Mouse (Mus musculus) myocyte (in vitro differentiated cells): ENCODE results near the gene Ube2s.

Experiments used
- CEBPB ChIP-seq: IDR thresholded peaks from 2 replicates; pipeline ENCODE4 v1.6.1; 2011; ENCODE audit warnings: mild to moderate bottlenecking, moderate library complexity; ENCODE audit not compliant: poor library complexity, insufficient read depth, severe bottlenecking
- MAX ChIP-seq: IDR thresholded peaks from one replicate; pipeline ENCODE4 v1.6.1; 2011; ENCODE audit warnings: low read depth, mild to moderate bottlenecking, control low read depth
- POLR2A ChIP-seq: IDR thresholded peaks from one replicate; pipeline ENCODE4 v1.6.1; 2011; ENCODE audit warnings: low read depth, mild to moderate bottlenecking, control low read depth, moderate library complexity; ENCODE audit not compliant: insufficient read length
- SRF ChIP-seq: IDR thresholded peaks from one replicate; pipeline ENCODE4 v1.6.1; 2011; ENCODE audit warnings: low read depth; ENCODE audit not compliant: control insufficient read depth, insufficient read length
- TCF12 ChIP-seq: IDR thresholded peaks from one replicate; pipeline ENCODE4 v1.6.1; 2011; ENCODE audit warnings: mild to moderate bottlenecking, control low read depth; ENCODE audit not compliant: poor library complexity, insufficient read depth, severe bottlenecking
- USF1 ChIP-seq: IDR thresholded peaks from one replicate; pipeline ENCODE4 v1.6.1; 2011; ENCODE audit warnings: low read depth, mild to moderate bottlenecking, control low read depth, moderate library complexity

DNA sequence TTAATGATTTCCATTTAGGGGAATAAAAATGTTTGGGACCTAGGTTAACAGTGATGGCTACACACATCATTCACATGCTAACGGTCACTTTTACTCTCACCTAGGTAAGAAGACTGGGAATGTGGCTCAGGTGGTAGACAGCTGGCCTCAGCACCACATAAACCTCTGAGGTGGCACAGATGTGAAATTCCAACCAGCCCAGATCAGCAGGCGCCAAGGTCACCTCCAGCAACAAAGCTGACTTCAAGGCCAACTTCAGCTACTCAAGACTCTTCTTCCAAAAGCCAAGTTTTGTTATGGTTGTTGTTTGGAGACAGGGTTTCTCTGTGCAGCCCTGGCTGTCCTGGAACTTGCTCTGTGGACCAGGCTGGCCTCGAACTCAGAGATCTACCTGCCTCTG is 41.2 kb upstream of the Ube2s start:
- TF ChIP-seq CEBPB (no peak), POLR2A (no peak), SRF (no peak), MAX (no peak), USF1 (no peak), TCF12 (no peak)
